Mouse (Mus musculus): ENCODE results near the gene Orai1.

Gene Orai1

DNA sequence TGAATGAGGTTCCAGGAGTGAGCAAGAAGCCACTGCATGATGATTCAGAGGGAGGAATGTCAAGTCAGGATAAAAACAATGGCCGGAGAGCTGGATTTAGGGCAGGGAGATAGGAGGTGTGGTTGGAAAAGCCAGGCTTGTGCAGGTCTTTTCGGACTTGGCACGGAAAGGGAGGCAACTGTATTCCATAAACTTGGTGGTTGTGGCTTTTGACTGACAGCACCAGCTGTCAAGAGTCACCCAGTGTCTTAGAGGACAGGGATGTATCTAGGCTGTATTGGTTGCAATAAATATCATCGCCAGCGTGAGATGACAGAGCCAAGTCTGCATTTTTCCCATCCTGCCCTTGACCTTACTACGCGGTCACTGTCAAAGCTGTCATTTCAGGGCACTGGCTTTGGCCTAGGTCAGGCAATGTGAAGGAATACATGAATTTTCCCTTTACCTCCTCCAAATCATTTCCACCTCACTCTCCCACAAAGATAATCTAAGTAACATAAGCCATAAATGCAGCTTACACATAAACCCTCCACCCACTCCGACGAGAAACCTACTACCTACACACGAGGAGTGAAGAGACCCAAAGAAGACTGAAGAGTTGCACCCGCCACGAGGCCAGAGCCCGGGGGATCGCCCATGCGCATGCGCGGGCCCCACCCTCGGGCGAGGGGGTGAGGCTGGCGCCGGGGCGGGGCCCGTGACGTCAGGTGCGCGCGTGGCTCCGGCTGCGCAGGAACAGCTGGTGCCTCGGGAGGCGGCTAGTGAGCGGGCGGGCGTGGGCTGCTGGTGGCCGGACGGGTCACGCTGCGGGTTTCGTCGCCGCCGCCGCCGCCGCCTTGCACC lies 60.9 kb downstream of the Orai1 start:
- DNase-seq: peak; percentile 91 to 96

DNA sequence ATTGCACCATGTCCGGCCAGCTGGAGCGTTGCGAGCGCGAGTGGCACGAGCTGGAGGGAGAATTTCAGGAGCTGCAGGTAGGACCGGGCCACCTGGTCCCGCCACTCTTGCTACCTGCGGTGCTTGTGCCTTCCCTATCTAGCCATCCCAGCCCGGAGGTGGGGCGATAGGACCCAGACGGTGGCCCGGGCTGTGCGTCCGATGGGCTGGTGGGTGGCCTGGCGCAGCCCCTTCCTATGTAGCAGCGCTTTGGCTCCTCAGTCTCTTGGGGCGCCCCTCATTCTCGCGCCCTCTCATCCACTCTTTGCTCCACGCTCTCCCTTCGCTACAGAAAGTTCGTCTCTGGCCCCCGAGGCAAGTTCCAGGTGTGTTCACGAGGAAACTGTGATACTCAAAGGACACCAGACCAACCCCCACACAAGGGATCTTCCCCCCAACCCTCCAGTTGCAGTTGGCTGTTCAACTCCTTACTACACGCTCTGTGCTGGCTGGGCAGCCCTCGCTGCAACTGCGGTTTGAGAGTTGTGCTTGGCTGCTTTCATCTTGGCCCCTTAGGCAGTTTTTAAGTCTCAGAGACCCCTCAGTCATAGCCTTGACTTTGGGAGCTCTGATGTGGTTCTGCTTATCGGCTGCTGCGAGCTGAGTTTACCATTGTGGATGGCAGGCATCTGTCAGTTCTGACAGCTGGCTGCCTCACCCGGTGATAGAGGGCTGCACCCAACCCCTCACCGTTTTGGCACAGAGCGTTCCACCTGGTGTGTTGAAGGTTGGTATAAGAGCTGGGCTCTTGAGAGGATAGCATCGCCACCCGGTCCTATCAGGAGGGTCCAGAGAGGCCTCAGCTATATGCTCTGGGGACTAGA lies 61.8 kb downstream of the Orai1 start:
- DNase-seq: no peak

DNA sequence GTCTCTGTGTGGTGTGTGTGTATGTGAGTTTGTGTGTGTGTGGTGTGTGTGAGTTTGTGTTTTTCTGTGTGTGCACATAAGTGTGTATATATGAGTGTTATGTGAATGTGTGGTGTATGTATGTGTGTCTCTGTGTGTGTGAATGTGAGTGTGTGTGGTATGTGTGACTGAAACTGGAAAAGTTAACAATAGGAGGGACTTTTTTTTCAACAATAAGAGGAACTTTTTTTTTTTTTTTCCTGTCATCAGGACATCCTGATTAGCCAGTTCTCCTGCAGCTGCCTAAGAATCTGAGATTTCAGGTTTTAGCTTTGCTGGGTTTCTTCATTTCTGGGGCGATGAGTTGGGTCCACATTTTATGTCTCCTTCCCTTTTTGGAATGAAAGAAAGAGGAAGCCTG lies 64.7 kb downstream of the Orai1 start:
- no peak for DNase-seq

DNA sequence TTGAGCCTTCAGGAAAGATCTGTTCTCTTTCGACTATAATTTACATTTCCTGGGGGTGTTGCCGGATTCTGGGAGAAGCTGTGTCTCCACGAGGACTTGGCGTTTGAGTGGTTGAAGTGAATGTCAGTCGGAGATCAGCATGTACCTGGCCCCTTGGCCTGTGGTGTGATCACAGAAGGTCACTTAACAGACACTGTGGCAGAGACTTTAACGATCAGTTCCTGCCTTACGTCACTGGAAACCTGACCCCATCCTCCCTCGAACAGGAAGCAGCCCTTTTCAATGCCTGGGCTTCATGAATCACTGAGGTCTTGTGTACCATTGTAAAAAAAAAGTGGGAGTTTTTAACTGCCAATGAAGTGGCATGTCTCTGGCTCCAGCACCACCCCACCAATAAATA lies 65.2 kb downstream of the Orai1 start:
- no peak for DNase-seq

All from spleen, adult 18-20 months (tissue).